Mouse (Mus musculus): Measurements from ENCODE around the gene Map2. TPM values are rescaled to one million over a fixed set of nuclear protein-coding genes. Genes with fewer than 3 reads are reported as not detected.

Gene Map2
- polyA plus RNA-seq, 1 experiment: 635 TPM

- Histone ChIP-seq H3K27ac (ENCODE audit: insufficient read depth, low read depth, low read length) (peak within 1 kb of the TSS; percentile 72), H3K4me3 (ENCODE audit: insufficient read depth, low read depth, low read length) (peak within 1 kb of the TSS; percentile 72), H3K4me1 (ENCODE audit: control insufficient read depth, insufficient read depth, low read length) (0 out of 2 replicates have a peak, but pooled peaks cover under 1% of the 10 kb centered on the region)
- TF ChIP-seq POLR2A (IDR thresholded peaks at IDR 0.05; ENCODE audit: insufficient read depth, low read depth, low read length): peak; percentile 54
- no peak for TF ChIP-seq CTCF (IDR thresholded peaks at IDR 0.05; ENCODE audit: insufficient read depth, low read depth, low read length)
- 1% methylated on average over 80 of the region's 83 CpGs for WGBS
Observed at GRCm38 (mm10) chr1:66467821-66468703, 293.0 kb downstream of the Map2 start, which contains the start of gene Unc80. Gene Unc80, plus strand, starts transcription at chr1:66468367.

DNA sequence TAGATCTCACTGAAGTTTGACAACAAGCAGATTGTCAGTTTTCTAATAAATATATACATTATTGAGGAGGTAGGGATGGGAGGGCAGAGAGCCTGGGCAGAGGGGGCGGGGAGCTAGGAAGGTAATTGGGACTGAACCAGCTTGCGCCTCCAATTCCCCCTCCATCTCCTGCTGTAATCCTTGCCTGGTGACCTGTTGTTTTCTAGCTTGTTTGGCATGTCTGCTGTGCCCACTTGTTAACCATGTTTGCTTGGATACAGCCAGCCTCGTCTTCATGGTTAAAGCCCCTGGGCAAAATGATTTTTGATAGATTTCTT lies 293.6 kb downstream of the Map2 start:
- Histone ChIP-seq H3K4me3 (ENCODE audit: insufficient read depth, low read depth, low read length) (peak overlapping the region; percentile 72), H3K27ac (ENCODE audit: insufficient read depth, low read depth, low read length) (peak overlapping the region; percentile 63), H3K4me1 (ENCODE audit: control insufficient read depth, insufficient read depth, low read length) (0 out of 2 replicates have a peak, but pooled peaks cover 3% of the 10 kb centered on the region)
- TF ChIP-seq CTCF (IDR thresholded peaks at IDR 0.05; ENCODE audit: insufficient read depth, low read depth, low read length): no peak
- TF ChIP-seq POLR2A (IDR thresholded peaks at IDR 0.05; ENCODE audit: insufficient read depth, low read depth, low read length): no peak
- WGBS: 4% methylated on average over 3 of the region's 3 CpGs

- no peak for TF ChIP-seq POLR2A (IDR thresholded peaks at IDR 0.05; ENCODE audit: insufficient read depth, low read depth, low read length)
- no peak for TF ChIP-seq CTCF (IDR thresholded peaks at IDR 0.05; ENCODE audit: insufficient read depth, low read depth, low read length)
- H3K27ac ChIP-seq (ENCODE audit: insufficient read depth, low read depth, low read length): no peak overlapping the region
- H3K4me1 ChIP-seq (ENCODE audit: control insufficient read depth, insufficient read depth, low read length): no peaks in the 10 kb centered on the region
- no peak overlapping the region for H3K4me3 ChIP-seq (ENCODE audit: insufficient read depth, low read depth, low read length)
- WGBS: 50% methylated on average over 3 of the region's 3 CpGs
Observed at GRCm38 (mm10) chr1:66482751-66483150, 307.7 kb downstream of the Map2 start.

Other genes with a start within 250 kb of the Map2 start
- gene Crygf, start 248.8 kb upstream of the Map2 start, polyA plus RNA-seq (2012; ENCODE audit: insufficient read depth, insufficient read length, low replicate concordance, missing spikeins): not detected in 2 replicates